Mouse (Mus musculus): Measurements from ENCODE around the gene Zfp566.

The Zfp566 gene

GRCm38 (mm10) chr7:30050882-30051548 lies 39.3 kb downstream of the Zfp566 start, which contains the start of gene Zfp14:
Zfp14 (minus strand) TSS chr7:30051380.
- peak; percentile 93 for DNase-seq

DNA sequence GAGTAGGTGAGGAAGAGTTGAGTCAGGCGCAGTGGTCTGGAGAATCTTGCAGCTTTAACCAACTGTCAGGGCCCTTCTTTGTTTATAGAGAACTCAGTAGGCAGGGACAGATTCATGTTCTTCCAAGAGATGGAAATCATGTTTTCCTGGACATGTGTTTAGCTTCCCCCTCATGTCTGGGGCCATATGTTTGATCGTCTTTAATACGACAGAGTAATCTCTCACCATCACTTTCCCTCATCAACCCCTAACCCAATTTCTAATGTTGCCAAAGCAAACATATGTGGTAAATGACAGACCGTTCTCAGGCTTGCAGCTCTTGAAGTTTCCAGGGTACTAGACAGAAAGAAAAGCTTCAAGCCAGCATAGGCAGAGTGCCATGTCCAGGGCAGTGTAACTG lies 42.2 kb downstream of the Zfp566 start:
- no peak for DNase-seq

- DNase-seq, result no peak
Observed at GRCm38 (mm10) chr7:30044354-30044753, 46.0 kb downstream of the Zfp566 start.

- DNase-seq, result no peak
Observed at GRCm38 (mm10) chr7:30034331-30034730, 56.0 kb downstream of the Zfp566 start.

DNA sequence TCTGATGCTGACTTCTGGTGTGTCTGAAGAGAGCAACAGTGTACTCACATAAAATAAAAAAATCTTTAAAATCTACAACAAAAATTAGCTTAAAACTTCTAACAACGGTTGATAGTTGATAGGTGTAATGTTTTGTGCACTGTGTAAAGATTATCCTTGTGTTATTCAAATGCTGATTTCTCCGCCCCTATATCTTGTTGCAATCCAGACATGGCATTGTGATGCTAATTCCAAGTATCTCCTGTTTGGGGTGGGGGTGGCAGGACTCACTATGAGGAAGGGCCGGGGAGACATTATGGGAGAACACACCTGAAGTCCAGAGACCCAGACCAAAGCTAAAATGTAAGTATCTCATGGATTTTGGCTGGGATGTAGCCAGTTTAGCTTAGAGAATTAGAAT lies 58.9 kb downstream of the Zfp566 start:
- DNase-seq, result no peak

DNA sequence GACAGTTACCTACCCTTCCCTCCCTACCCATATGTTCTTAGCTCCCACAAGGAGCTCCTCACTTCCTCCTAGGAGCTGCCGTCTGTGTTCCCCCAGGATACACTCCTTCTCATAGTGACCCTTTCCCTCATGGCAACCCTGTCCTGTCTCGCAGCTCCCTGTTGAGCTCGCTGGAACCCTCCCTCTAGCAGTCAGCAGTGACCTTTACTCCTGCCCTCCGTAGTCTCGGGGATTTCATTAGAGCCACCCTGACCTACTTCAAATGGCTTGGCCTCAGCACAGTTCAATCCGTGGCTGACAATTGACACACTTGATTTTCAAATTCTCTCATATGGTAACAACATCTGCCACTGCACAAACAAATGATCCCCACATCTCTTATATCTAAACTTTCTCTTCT lies 59.6 kb downstream of the Zfp566 start:
- no peak for DNase-seq

DNA sequence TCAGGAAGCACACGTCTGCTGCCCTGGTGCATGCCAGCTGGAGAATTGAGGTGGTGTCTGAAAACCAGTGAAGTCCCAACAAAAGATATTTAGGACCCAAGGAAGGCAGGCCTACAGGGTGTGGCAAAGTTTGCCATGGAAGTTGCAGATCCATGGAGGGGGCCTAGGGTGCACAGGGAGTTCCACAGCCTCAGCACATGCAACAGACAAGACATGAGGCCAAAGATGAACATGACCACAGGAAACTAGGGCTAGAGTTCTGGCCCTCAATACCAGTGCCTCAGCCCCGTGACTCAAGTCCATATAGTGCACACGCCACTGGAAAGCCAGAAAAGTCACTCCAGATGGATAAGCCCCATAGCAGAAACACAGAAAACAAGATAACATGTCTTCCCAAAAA lies 61.8 kb downstream of the Zfp566 start:
- DNase-seq, result no peak

Data from kidney, postnatal 10 days (tissue).